Mouse (Mus musculus) testis, adult 2 months (tissue): ENCODE measurements around the gene Xxylt1. TPM values are rescaled to one million over a fixed set of nuclear protein-coding genes. Genes with fewer than 3 reads are reported as not detected.

ENCODE experiments used
- H3K27ac ChIP-seq: fragments of 200-500 bp; 2 replicates; pipeline ENCODE4 v1.5.1; 2012; ENCODE audit warnings: low read depth, low read length; ENCODE audit not compliant: control insufficient read depth, insufficient read depth
- H3K27me3 ChIP-seq: fragments of 200-500 bp; 2 replicates; pipeline ENCODE4 v1.6.1; 2012; ENCODE audit warnings: mild to moderate bottlenecking, low read length, moderate library complexity; ENCODE audit not compliant: control insufficient read depth, insufficient read depth
- H3K36me3 ChIP-seq: fragments of 200-500 bp; 2 replicates; pipeline ENCODE4 v1.6.1; 2012; ENCODE audit warnings: mild to moderate bottlenecking, low read length; ENCODE audit not compliant: control insufficient read depth, insufficient read depth
- H3K4me1 ChIP-seq: fragments of 200-500 bp; 2 replicates; pipeline ENCODE4 v1.6.1; 2012; ENCODE audit warnings: low read length; ENCODE audit not compliant: control insufficient read depth, insufficient read depth
- H3K4me3 ChIP-seq: fragments of 200-500 bp; 2 replicates; pipeline ENCODE4 v1.5.1; 2012; ENCODE audit warnings: low read depth, mild to moderate bottlenecking, low read length, moderate library complexity, mixed read lengths; ENCODE audit not compliant: control insufficient read depth
- CTCF ChIP-seq: fragments of 200-500 bp; IDR thresholded peaks from 2 replicates; pipeline ENCODE4 v1.5.1; 2012; ENCODE audit warnings: low read depth, mild to moderate bottlenecking, inconsistent platforms, low read length, moderate library complexity; ENCODE audit not compliant: control insufficient read depth, insufficient read depth, insufficient replicate concordance
- POLR2A ChIP-seq: fragments of 200-500 bp; IDR thresholded peaks from 2 replicates; pipeline ENCODE4 v1.6.1; 2012; ENCODE audit warnings: low read depth, mild to moderate bottlenecking, inconsistent platforms, low read length, moderate library complexity; ENCODE audit not compliant: control insufficient read depth
- polyA plus RNA-seq: library from polyadenylated mRNA; depleted of rRNA; stranded (reverse); fragments of >200 nt; gene quantifications from 2 replicates; pipeline ENCODE4 v1.2.3, GENCODE M21; 2012

Xxylt1 gene
- polyA plus RNA-seq, 1 experiment, result 2.7 TPM

GRCm38 (mm10) chr16:31023803-31024202 is 57.4 kb downstream of the Xxylt1 start:
- no peaks in the 10 kb centered on the region for H3K27me3 ChIP-seq
- no peak for TF ChIP-seq POLR2A
- TF ChIP-seq CTCF, result no peak
- H3K4me1 ChIP-seq, result peaks cover 2% of the 10 kb centered on the region
- no peak overlapping the region for H3K27ac ChIP-seq
- no peaks in the 10 kb centered on the region for H3K36me3 ChIP-seq
- no peak overlapping the region for H3K4me3 ChIP-seq

GRCm38 (mm10) chr16:31022287-31022686 is 58.9 kb downstream of the Xxylt1 start:
- TF ChIP-seq CTCF, result no peak
- no peak for TF ChIP-seq POLR2A
- Histone ChIP-seq H3K4me3 (no peak overlapping the region), H3K27me3 (no peaks in the 10 kb centered on the region)

GRCm38 (mm10) chr16:31019514-31019913 is 61.7 kb downstream of the Xxylt1 start:
- Histone ChIP-seq H3K36me3 (no peaks in the 10 kb centered on the region), H3K4me3 (no peak overlapping the region), H3K27ac (no peak overlapping the region), H3K4me1 (peaks cover 2% of the 10 kb centered on the region), H3K27me3 (no peaks in the 10 kb centered on the region)
- no peak for TF ChIP-seq CTCF
- no peak for TF ChIP-seq POLR2A

More at GRCm38 (mm10) chr16:31022287-31022686, 58.9 kb downstream of the Xxylt1 start:
- Histone ChIP-seq H3K27ac (no peak overlapping the region), H3K36me3 (no peaks in the 10 kb centered on the region), H3K4me1 (peaks cover 2% of the 10 kb centered on the region)

GRCm38 (mm10) chr16:31017687-31018413 is 63.4 kb downstream of the Xxylt1 start:
- peaks cover 2% of the 10 kb centered on the region for H3K4me1 ChIP-seq
- no peak overlapping the region for H3K4me3 ChIP-seq
- TF ChIP-seq CTCF, result no peak
- TF ChIP-seq POLR2A, result no peak

GRCm38 (mm10) chr16:31016669-31017068 is 64.6 kb downstream of the Xxylt1 start:
- H3K4me3 ChIP-seq, result no peak overlapping the region
- no peak for TF ChIP-seq POLR2A
- no peak for TF ChIP-seq CTCF
- H3K36me3 ChIP-seq, result no peaks in the 10 kb centered on the region
- peaks cover 2% of the 10 kb centered on the region for H3K4me1 ChIP-seq
- H3K27ac ChIP-seq, result no peak overlapping the region
- no peaks in the 10 kb centered on the region for H3K27me3 ChIP-seq

More at GRCm38 (mm10) chr16:31017687-31018413, 63.4 kb downstream of the Xxylt1 start:
- no peaks in the 10 kb centered on the region for H3K27me3 ChIP-seq
- no peaks in the 10 kb centered on the region for H3K36me3 ChIP-seq
- no peak overlapping the region for H3K27ac ChIP-seq

GRCm38 (mm10) chr16:31016169-31016568 is 65.1 kb downstream of the Xxylt1 start:
- Histone ChIP-seq H3K36me3 (no peaks in the 10 kb centered on the region), H3K27me3 (no peaks in the 10 kb centered on the region), H3K4me3 (no peak overlapping the region), H3K4me1 (peaks cover 2% of the 10 kb centered on the region), H3K27ac (no peak overlapping the region)
- TF ChIP-seq POLR2A (no peak), CTCF (peak; percentile 63)

- Histone ChIP-seq H3K4me1 (no peaks in the 10 kb centered on the region), H3K36me3 (no peaks in the 10 kb centered on the region), H3K4me3 (no peak overlapping the region), H3K27ac (no peak overlapping the region), H3K27me3 (no peaks in the 10 kb centered on the region)
- TF ChIP-seq CTCF, result no peak
Observed at GRCm38 (mm10) chr16:31015271-31015670, 66.0 kb downstream of the Xxylt1 start.
